Mouse (Mus musculus): Measurements from ENCODE around the gene Ube2e2. TPM values are rescaled to one million over a fixed set of nuclear protein-coding genes. Genes with fewer than 3 reads are reported as not detected.
"Not testable (repeated sequence)": the region's sequence is repeated elsewhere in the genome, so short reads cannot be mapped to it uniquely, and the experiment has no call there.

Gene Ube2e2
- polyA plus RNA-seq, 1 experiment = 42.6 TPM

- no peak overlapping the region for H3K4me3 ChIP-seq (ENCODE audit: insufficient read depth, low read depth, low read length)
- no peak overlapping the region for H3K27ac ChIP-seq (replicated peaks; ENCODE audit: low read depth, low read length)
- H3K4me1 ChIP-seq (ENCODE audit: control insufficient read depth, insufficient read depth, insufficient read length, low read length) = no peaks in the 10 kb centered on the region
Observed at GRCm38 (mm10) chr14:18618603-18619002, 275.5 kb downstream of the Ube2e2 start.

GRCm38 (mm10) chr14:18601927-18602326, 292.1 kb downstream of the Ube2e2 start:
- no peak overlapping the region for H3K4me3 ChIP-seq (ENCODE audit: insufficient read depth, low read depth, low read length)
- no peak overlapping the region for H3K27ac ChIP-seq (replicated peaks; ENCODE audit: low read depth, low read length)
- no peaks in the 10 kb centered on the region for H3K4me1 ChIP-seq (ENCODE audit: control insufficient read depth, insufficient read depth, insufficient read length, low read length)

GRCm38 (mm10) chr14:18586239-18587034, 307.6 kb downstream of the Ube2e2 start:
- Histone ChIP-seq H3K4me3 (ENCODE audit: insufficient read depth, low read depth, low read length) (no peak overlapping the region), H3K27ac (replicated peaks; ENCODE audit: low read depth, low read length) (no peak overlapping the region), H3K4me1 (ENCODE audit: control insufficient read depth, insufficient read depth, insufficient read length, low read length) (no peaks in the 10 kb centered on the region)

- Histone ChIP-seq H3K4me1 (ENCODE audit: control insufficient read depth, insufficient read depth, insufficient read length, low read length) (no peaks in the 10 kb centered on the region), H3K4me3 (ENCODE audit: insufficient read depth, low read depth, low read length) (no peak overlapping the region), H3K27ac (replicated peaks; ENCODE audit: low read depth, low read length) (no peak overlapping the region)
Observed at GRCm38 (mm10) chr14:18581735-18582134, 312.3 kb downstream of the Ube2e2 start.

GRCm38 (mm10) chr14:18574756-18575155, 319.3 kb downstream of the Ube2e2 start:
- Histone ChIP-seq H3K4me1 (ENCODE audit: control insufficient read depth, insufficient read depth, insufficient read length, low read length) (no peaks in the 10 kb centered on the region), H3K4me3 (ENCODE audit: insufficient read depth, low read depth, low read length) (no peak overlapping the region), H3K27ac (replicated peaks; ENCODE audit: low read depth, low read length) (no peak overlapping the region)

- Histone ChIP-seq H3K4me3 (ENCODE audit: insufficient read depth, low read depth, low read length) (no peak overlapping the region), H3K27ac (replicated peaks; ENCODE audit: low read depth, low read length) (no peak overlapping the region), H3K4me1 (ENCODE audit: control insufficient read depth, insufficient read depth, insufficient read length, low read length) (no peaks in the 10 kb centered on the region)
Observed at GRCm38 (mm10) chr14:18574130-18574721, 319.8 kb downstream of the Ube2e2 start.

GRCm38 (mm10) chr14:18573286-18573956, 320.6 kb downstream of the Ube2e2 start:
- H3K4me1 ChIP-seq (ENCODE audit: control insufficient read depth, insufficient read depth, insufficient read length, low read length) = no peaks in the 10 kb centered on the region
- no peak overlapping the region for H3K27ac ChIP-seq (replicated peaks; ENCODE audit: low read depth, low read length)
- H3K4me3 ChIP-seq (ENCODE audit: insufficient read depth, low read depth, low read length) = no peak overlapping the region

GRCm38 (mm10) chr14:18572852-18573251, 321.2 kb downstream of the Ube2e2 start:
- H3K27ac ChIP-seq (replicated peaks; ENCODE audit: low read depth, low read length) = no peak overlapping the region
- H3K4me3 ChIP-seq (ENCODE audit: insufficient read depth, low read depth, low read length) = no peak overlapping the region
- no peaks in the 10 kb centered on the region for H3K4me1 ChIP-seq (ENCODE audit: control insufficient read depth, insufficient read depth, insufficient read length, low read length)

- H3K27ac ChIP-seq (replicated peaks; ENCODE audit: low read depth, low read length) = no peak overlapping the region
- no peak overlapping the region for H3K4me3 ChIP-seq (ENCODE audit: insufficient read depth, low read depth, low read length)
Observed at GRCm38 (mm10) chr14:18569615-18570014, 324.5 kb downstream of the Ube2e2 start.

GRCm38 (mm10) chr14:18564999-18565398, 329.1 kb downstream of the Ube2e2 start:
- H3K27ac ChIP-seq (replicated peaks; ENCODE audit: low read depth, low read length); H3K4me1 ChIP-seq (ENCODE audit: control insufficient read depth, insufficient read depth, insufficient read length, low read length); H3K4me3 ChIP-seq (ENCODE audit: insufficient read depth, low read depth, low read length): not testable (repeated sequence)

More at GRCm38 (mm10) chr14:18569615-18570014, 324.5 kb downstream of the Ube2e2 start:
- H3K4me1 ChIP-seq (ENCODE audit: control insufficient read depth, insufficient read depth, insufficient read length, low read length) = no peaks in the 10 kb centered on the region

- Histone ChIP-seq H3K4me3 (ENCODE audit: insufficient read depth, low read depth, low read length) (no peak overlapping the region), H3K27ac (replicated peaks; ENCODE audit: low read depth, low read length) (no peak overlapping the region), H3K4me1 (ENCODE audit: control insufficient read depth, insufficient read depth, insufficient read length, low read length) (no peaks in the 10 kb centered on the region)
Observed at GRCm38 (mm10) chr14:18555287-18555686, 338.8 kb downstream of the Ube2e2 start.

GRCm38 (mm10) chr14:18554627-18554988, 339.5 kb downstream of the Ube2e2 start:
- Histone ChIP-seq H3K4me1 (ENCODE audit: control insufficient read depth, insufficient read depth, insufficient read length, low read length) (no peaks in the 10 kb centered on the region), H3K4me3 (ENCODE audit: insufficient read depth, low read depth, low read length) (no peak overlapping the region), H3K27ac (replicated peaks; ENCODE audit: low read depth, low read length) (no peak overlapping the region)

- Histone ChIP-seq H3K4me3 (ENCODE audit: insufficient read depth, low read depth, low read length) (no peak overlapping the region), H3K27ac (replicated peaks; ENCODE audit: low read depth, low read length) (no peak overlapping the region), H3K4me1 (ENCODE audit: control insufficient read depth, insufficient read depth, insufficient read length, low read length) (no peaks in the 10 kb centered on the region)
Observed at GRCm38 (mm10) chr14:18553987-18554626, 340.0 kb downstream of the Ube2e2 start.

- Histone ChIP-seq H3K4me1 (ENCODE audit: control insufficient read depth, insufficient read depth, insufficient read length, low read length) (no peaks in the 10 kb centered on the region), H3K4me3 (ENCODE audit: insufficient read depth, low read depth, low read length) (no peak overlapping the region), H3K27ac (replicated peaks; ENCODE audit: low read depth, low read length) (no peak overlapping the region)
Observed at GRCm38 (mm10) chr14:18547541-18547940, 346.5 kb downstream of the Ube2e2 start.

GRCm38 (mm10) chr14:18539092-18539491, 355.0 kb downstream of the Ube2e2 start:
- not testable (repeated sequence) for H3K27ac ChIP-seq (replicated peaks; ENCODE audit: low read depth, low read length); H3K4me3 ChIP-seq (ENCODE audit: insufficient read depth, low read depth, low read length); H3K4me1 ChIP-seq (ENCODE audit: control insufficient read depth, insufficient read depth, insufficient read length, low read length)

All from brown adipose tissue, adult 24 weeks (tissue).